ENCODE assay signal across 8 mouse cellular contexts in the genomic region with DNA sequence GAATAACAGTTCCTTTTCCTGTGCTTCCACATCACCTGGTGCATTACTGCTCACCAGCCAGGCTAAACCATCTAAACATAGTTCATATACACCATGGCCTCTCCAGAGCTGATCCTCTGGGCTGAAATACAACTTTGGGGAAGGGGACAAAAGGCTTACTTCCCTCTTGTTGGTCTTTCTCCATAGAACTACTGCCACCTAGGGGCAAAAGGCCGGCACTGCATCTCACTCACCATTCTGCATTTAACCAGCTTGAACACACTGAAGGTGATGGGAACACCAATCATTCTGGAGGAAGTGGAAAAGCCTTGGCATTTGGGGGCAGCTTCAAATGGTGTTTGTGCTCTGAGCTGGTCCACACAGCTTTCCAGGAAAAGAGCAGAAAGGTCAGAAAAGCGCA. TPM values are rescaled to one million over a fixed set of nuclear protein-coding genes. Genes with fewer than 3 reads are reported as not detected.
DNase-seq lines count a peak whose midpoint lies in the region; ATAC-seq and TF ChIP-seq lines count a peak whose summit lies in the region.

No protein-coding gene starts in this region.

- TF ChIP-seq CTCF in CH12.LX (conservative IDR thresholded peaks at IDR 0.05 in 1 of 2, IDR thresholded peaks at IDR 0.05 in 1 of 2; ENCODE audit: low read depth in 2 of 2, low read length in 2 of 2): peak; percentile 80 to 97
- TF ChIP-seq CTCF in lung, adult 2 months (IDR thresholded peaks at IDR 0.05; ENCODE audit: insufficient read depth, low read length): peak; percentile 65; the same call in 1 of the 2 replicates

- DNase-seq in CH12.LX (ENCODE audit: extremely low read depth): peak; percentile 87
- peak; percentile 71 for DNase-seq in adrenal gland, postnatal 25 days
- DNase-seq in layer of hippocampus, adult 11-12 months (ENCODE audit: low spot score): peak; percentile 90
- peak; percentile 68 for DNase-seq in lung, adult 2 months
- DNase-seq in retina, embryonic 14.5 days (ENCODE audit: low spot score): peak; percentile 95
- peak; percentile 51 to 56 for DNase-seq in urinary bladder, adult 18-20 months (ENCODE audit: low spot score in 2 of 2)

- 31% methylated on average over 2 of the region's 2 CpGs for WGBS in embryonic facial prominence, embryonic 13.5 days
- 31% methylated on average over 2 of the region's 2 CpGs for WGBS in heart, embryonic 14.5 days
- WGBS in lung, adult 2 months: 29% methylated on average over 2 of the region's 2 CpGs

- H3K9me3 ChIP-seq in CH12.LX (replicated peaks; ENCODE audit: low read length): no peaks in the 10 kb centered on the region
- H3K9me3 ChIP-seq in embryonic facial prominence, embryonic 13.5 days: no peaks in the 10 kb centered on the region
- H3K9me3 ChIP-seq in heart, embryonic 14.5 days (ENCODE audit: control insufficient read depth, low read length): no peaks in the 10 kb centered on the region

- peak overlapping the region; percentile 87 for H3K4me2 ChIP-seq in CH12.LX (ENCODE audit: insufficient read depth, low read depth, poor library complexity, severe bottlenecking)
- H3K4me2 ChIP-seq in embryonic facial prominence, embryonic 13.5 days: peak overlapping the region; percentile 95; the same call in 1 of the 2 replicates
- H3K4me2 ChIP-seq in heart, embryonic 14.5 days (ENCODE audit: low read length): peak overlapping the region; percentile 85; the same call in 1 of the 2 replicates

- peaks cover 23 to 55% of the 10 kb centered on the region in 2 experiments for H3K36me3 ChIP-seq in CH12.LX (replicated peaks in 1 of 2; ENCODE audit: control insufficient read depth in 1 of 2, insufficient read depth in 1 of 2, low read length in 1 of 2)
- H3K36me3 ChIP-seq in embryonic facial prominence, embryonic 13.5 days: peaks cover 31% of the 10 kb centered on the region
- peaks cover 37% of the 10 kb centered on the region for H3K36me3 ChIP-seq in heart, embryonic 14.5 days (ENCODE audit: control insufficient read depth, insufficient read depth, low read length)

- dilution Hi-C loops in CH12.LX (cut with MboI; ENCODE audit: extremely low pct_ligation_motif_present, extremely low pct_unique_long_range_greater_than_20kb, low sequenced_read_pairs): no loop called here

- H3K4me1 ChIP-seq in CH12.LX (ENCODE audit: control insufficient read depth in 1 of 2, insufficient read depth in 2 of 2): peaks cover 2 to 61% of the 10 kb centered on the region in 2 experiments
- H3K4me1 ChIP-seq in embryonic facial prominence, embryonic 13.5 days: peaks cover 51% of the 10 kb centered on the region
- H3K4me1 ChIP-seq in heart, embryonic 14.5 days (ENCODE audit: control insufficient read depth in 2 of 2, insufficient read depth in 2 of 2, low read length in 2 of 2): peaks cover 6 to 53% of the 10 kb centered on the region in 2 experiments
- peaks cover 11% of the 10 kb centered on the region for H3K4me1 ChIP-seq in lung, adult 2 months (ENCODE audit: control insufficient read depth, insufficient read depth, low read length)

- TF ChIP-seq EP300 in CH12.LX (IDR thresholded peaks at IDR 0.05; ENCODE audit: low read length): no peak

- no peaks in the 10 kb centered on the region for H3K27me3 ChIP-seq in CH12.LX (replicated peaks)
- H3K27me3 ChIP-seq in embryonic facial prominence, embryonic 13.5 days: no peaks in the 10 kb centered on the region
- H3K27me3 ChIP-seq in heart, embryonic 14.5 days (ENCODE audit: control insufficient read depth, insufficient read depth, low read length): no peaks in the 10 kb centered on the region

- no peak overlapping the region for H3K4me3 ChIP-seq in CH12.LX (replicated peaks in 1 of 3; ENCODE audit: low read depth in 2 of 3, low read length in 2 of 3, poor library complexity in 1 of 3)
- H3K4me3 ChIP-seq in embryonic facial prominence, embryonic 13.5 days: 0 out of 2 replicates have a peak overlapping the region, but pooled peaks have one; percentile 99
- H3K4me3 ChIP-seq in heart, embryonic 14.5 days (ENCODE audit: control insufficient read depth in 1 of 2, insufficient read depth in 1 of 2, low read depth in 1 of 2, low read length in 2 of 2): no peak overlapping the region
- no peak overlapping the region for H3K4me3 ChIP-seq in lung, adult 2 months (replicated peaks; ENCODE audit: extremely low read depth, low read depth, low read length)

- H3K9ac ChIP-seq in CH12.LX (ENCODE audit: insufficient read depth, low read depth): no peak overlapping the region
- no peak overlapping the region; the same call in 1 of the 2 replicates for H3K9ac ChIP-seq in embryonic facial prominence, embryonic 13.5 days
- H3K9ac ChIP-seq in heart, embryonic 14.5 days (ENCODE audit: low read length): no peak overlapping the region

- in situ Hi-C loops in CH12.LX (cut with MboI; ENCODE audit: low pct_ligation_motif_present, low pct_unique_long_range_greater_than_20kb, low sequenced_read_pairs): no loop called here

- no peak for ATAC-seq in embryonic facial prominence, embryonic 13.5 days (ENCODE audit: insufficient number of reproducible peaks, insufficient read depth, low FRiP score, low TSS enrichment, low read depth)
- ATAC-seq in heart, embryonic 14.5 days (ENCODE audit: insufficient number of reproducible peaks, insufficient read depth, low FRiP score, low read depth): no peak

- H3K27ac ChIP-seq in CH12.LX (ENCODE audit: insufficient read depth, low read depth): no peak overlapping the region
- H3K27ac ChIP-seq in embryonic facial prominence, embryonic 13.5 days: no peak overlapping the region
- no peak overlapping the region for H3K27ac ChIP-seq in heart, embryonic 14.5 days (replicated peaks in 1 of 2; ENCODE audit: control insufficient read depth in 1 of 2, insufficient read depth in 1 of 2, low read depth in 2 of 2, low read length in 2 of 2)

- peak; percentile 61 for TF ChIP-seq RAD21 in CH12.LX (IDR thresholded peaks at IDR 0.05; ENCODE audit: low read depth, low read length)

- peaks cover 79% of the 10 kb centered on the region for H3K79me2 ChIP-seq in CH12.LX (replicated peaks; ENCODE audit: control insufficient read depth, extremely low read depth, insufficient read depth, poor library complexity, severe bottlenecking)

- TF ChIP-seq POLR2A in CH12.LX (IDR thresholded peaks at IDR 0.05; ENCODE audit: low read depth, low read length): no peak
- TF ChIP-seq POLR2A in lung, adult 2 months (IDR thresholded peaks at IDR 0.05; ENCODE audit: borderline replicate concordance, extremely low read depth, low read depth, low read length): no peak

TF ChIP-seq in CH12.LX, 34 proteins besides CTCF, POLR2A, EP300 and RAD21:
- TF ChIP-seq NELFE (IDR thresholded peaks at IDR 0.05; ENCODE audit: low read depth, low read length) (no peak; the same call in 1 of the 2 replicates), MYC (IDR thresholded peaks at IDR 0.05; ENCODE audit: low read depth, low read length) (no peak), ETS1 (conservative IDR thresholded peaks at IDR 0.05; ENCODE audit: low read depth, low read length) (no peak), TBP (conservative IDR thresholded peaks at IDR 0.05; ENCODE audit: low read depth, low read length) (no peak), RCOR1 (conservative IDR thresholded peaks at IDR 0.05; ENCODE audit: low read depth, low read length) (no peak), MAFK (IDR thresholded peaks at IDR 0.05; ENCODE audit: insufficient replicate concordance, low read length) (no peak), CHD2 (IDR thresholded peaks at IDR 0.05; ENCODE audit: low read length) (no peak), PAX5 (IDR thresholded peaks at IDR 0.05; ENCODE audit: low read length) (no peak), SMC3 (IDR thresholded peaks at IDR 0.05; ENCODE audit: low read depth, low read length) (peak; percentile 43), ELF1 (IDR thresholded peaks at IDR 0.05; ENCODE audit: low read depth, low read length) (peak; percentile 50; the same call in 1 of the 2 replicates), MEF2A (IDR thresholded peaks at IDR 0.05; ENCODE audit: borderline replicate concordance, low read depth, low read length) (no peak), MXI1 (IDR thresholded peaks at IDR 0.05; ENCODE audit: low read depth, low read length) (no peak), CHD1 (IDR thresholded peaks at IDR 0.05; ENCODE audit: low read depth, low read length) (no peak), USF2 (conservative IDR thresholded peaks at IDR 0.05; ENCODE audit: low read depth, low read length) (no peak)

RNA-seq across cellular contexts. Expression of gene Ccl25, which starts 2.5 kb away (rescaled TPM):
- 4.6 and 4.9 TPM in 2 replicates for total RNA-seq in CH12.LX (2012; rRNA removed)
- total RNA-seq in CH12.LX (2014; rRNA removed): 5.4 and 5.7 TPM in 2 replicates
- polyA plus RNA-seq in CH12.LX (2012; ENCODE audit: insufficient read length, low read depth): 5.6 and 6.0 TPM in 2 replicates
- total RNA-seq in adrenal gland, postnatal 25 days (2021): 18.8 and 20.2 TPM in 2 replicates
- 21.0 and 21.1 TPM in 2 replicates for polyA plus RNA-seq in embryonic facial prominence, embryonic 13.5 days (2015; fragmentation: Nextera tagmentation; extraction: Ambion mirVana)
- 9.6 and 9.9 TPM in 2 replicates for polyA plus RNA-seq in heart, embryonic 14.5 days (2014; fragmentation: Nextera tagmentation; extraction: Ambion mirVana)
- 1.6 and 3.6 TPM in 2 replicates for polyA plus RNA-seq in lung, adult 2 months (2012; rRNA removed)

RNA-seq across cellular contexts. Expression of gene Elavl1, which starts 2.7 kb away (rescaled TPM):
- total RNA-seq in CH12.LX (2012; rRNA removed) (55.8 and 76.9 TPM in 2 replicates), CH12.LX (2014; rRNA removed) (110 and 112 TPM in 2 replicates)
- polyA plus RNA-seq in CH12.LX (2012; ENCODE audit: insufficient read length, low read depth): 67.1 and 76.4 TPM in 2 replicates
- 95.1 and 102 TPM in 2 replicates for total RNA-seq in adrenal gland, postnatal 25 days (2021)
- 262 and 263 TPM in 2 replicates for polyA plus RNA-seq in embryonic facial prominence, embryonic 13.5 days (2015; fragmentation: Nextera tagmentation; extraction: Ambion mirVana)
- 173 and 174 TPM in 2 replicates for polyA plus RNA-seq in heart, embryonic 14.5 days (2014; fragmentation: Nextera tagmentation; extraction: Ambion mirVana)
- polyA plus RNA-seq in lung, adult 2 months (2012; rRNA removed): 21.1 and 23.9 TPM in 2 replicates

RNA-seq across cellular contexts. Expression of gene Timm44, which starts 46.8 kb away (rescaled TPM):
- 130 and 147 TPM in 2 replicates for total RNA-seq in CH12.LX (2012; rRNA removed)
- total RNA-seq in CH12.LX (2014; rRNA removed): 109 and 123 TPM in 2 replicates
- 143 and 177 TPM in 2 replicates for polyA plus RNA-seq in CH12.LX (2012; ENCODE audit: insufficient read length, low read depth)
- total RNA-seq in adrenal gland, postnatal 25 days (2021): 107 and 120 TPM in 2 replicates
- 65.7 and 67.6 TPM in 2 replicates for polyA plus RNA-seq in embryonic facial prominence, embryonic 13.5 days (2015; fragmentation: Nextera tagmentation; extraction: Ambion mirVana)
- 77.6 and 85.0 TPM in 2 replicates for polyA plus RNA-seq in heart, embryonic 14.5 days (2014; fragmentation: Nextera tagmentation; extraction: Ambion mirVana)
- polyA plus RNA-seq in lung, adult 2 months (2012; rRNA removed): 32.9 and 44.6 TPM in 2 replicates
